Mouse (Mus musculus) macrophage (primary cell): Measurements from ENCODE around the gene Gm10591. TPM values are rescaled to one million over a fixed set of nuclear protein-coding genes. Genes with fewer than 3 reads are reported as not detected.
"Not testable (repeated sequence)": the region's sequence is repeated elsewhere in the genome, so short reads cannot be mapped to it uniquely, and the experiment has no call there.

ENCODE experiments used
- H3K27ac ChIP-seq: fragments of 350-480 bp; formaldehyde crosslinking; 2 replicates; pipeline ENCODE4 v1.9.0; 2021
- H3K36me3 ChIP-seq: fragments of 350-480 bp; formaldehyde crosslinking; 2 replicates; pipeline ENCODE4 v1.9.0; 2021; ENCODE audit errors: inconsistent target
- H3K4me3 ChIP-seq: fragments of 350-480 bp; formaldehyde crosslinking; 2 replicates; pipeline ENCODE4 v1.9.0; 2021; ENCODE audit errors: inconsistent target
- H3K79me2 ChIP-seq: fragments of 350-480 bp; formaldehyde crosslinking; 2 replicates; pipeline ENCODE4 v1.9.0; 2021; ENCODE audit errors: inconsistent target
- WGBS: methylation state at CpG from one replicate; pipeline ENCODE4 v1.1.7; 2026; ENCODE audit warnings: inconsistent platforms; ENCODE audit not compliant: missing documents; 5-methylcytosine and 5-hydroxymethylcytosine counted together
- polyA plus RNA-seq: library from polyadenylated mRNA; stranded (reverse); fragments of 250-400 nt; gene quantifications from 3 replicates; pipeline ENCODE4 v1.2.4, GENCODE M21; 2018; ENCODE audit warnings: inconsistent platforms
- total RNA-seq, 78 experiments: library from RNA; depleted of rRNA; stranded (reverse); fragments of 250-400 nt; gene quantifications; 1 replicate in 9 of 78; 2 replicates in 24 of 78; 3 replicates in 43 of 78; 4 replicates in 2 of 78; pipeline ENCODE4 v1.2.4; 2018; ENCODE audit warnings: inconsistent platforms in 56 of 78

The Gm10591 gene
- not detected for total RNA-seq (2018; cell fraction: chromatin; rRNA removed)
- total RNA-seq (2018; cell fraction: cytosol; rRNA removed): not detected
- total RNA-seq (2018; cell fraction: nucleus; rRNA removed): not detected
- not detected in 3 replicates for polyA plus RNA-seq

GRCm38 (mm10) chr4:42611895-42612294, at the start of gene Gm10591:
TSS of gene Gm10591 (plus strand) at chr4:42612195.
- no CpG with 5 or more reads among the region's 5 CpGs for WGBS
- not testable (repeated sequence) for H3K79me2 ChIP-seq, H3K27ac ChIP-seq, H3K4me3 ChIP-seq, H3K36me3 ChIP-seq

- no CpG with 5 or more reads among the region's 8 CpGs for WGBS
- not testable (repeated sequence) for H3K79me2 ChIP-seq
These were observed 17.4 kb downstream of the Gm10591 start, which contains the start of gene Gm2564 for GRCm38 (mm10) chr4:42629419-42629818. TSS of gene Gm2564 (plus strand) at chr4:42629719.

GRCm38 (mm10) chr4:42654951-42655350, 43.0 kb downstream of the Gm10591 start, which contains the start of gene Ccl27b:
TSS of gene Ccl27b (plus strand) at chr4:42655251.
- not testable (repeated sequence) for H3K36me3 ChIP-seq, H3K79me2 ChIP-seq, H3K27ac ChIP-seq, H3K4me3 ChIP-seq
- WGBS: no CpG with 5 or more reads among the region's 9 CpGs

More at GRCm38 (mm10) chr4:42629419-42629818, 17.4 kb downstream of the Gm10591 start, which contains the start of gene Gm2564:
- H3K27ac ChIP-seq, H3K4me3 ChIP-seq, H3K36me3 ChIP-seq: not testable (repeated sequence)

GRCm38 (mm10) chr4:42661793-42662192, 49.8 kb downstream of the Gm10591 start, which contains the start of gene Il11ra2:
TSS of gene Il11ra2 (minus strand) at chr4:42661893.
- WGBS: no CpG with 5 or more reads among the region's 3 CpGs
- not testable (repeated sequence) for H3K79me2 ChIP-seq, H3K4me3 ChIP-seq, H3K27ac ChIP-seq, H3K36me3 ChIP-seq

Other genes with a start within 250 kb of the Gm10591 start
- not detected in 3 replicates for gene Gm21586, start 172.8 kb upstream of the Gm10591 start, polyA plus RNA-seq
- not detected in 3 replicates for gene Gm2163, start 145.4 kb upstream of the Gm10591 start, polyA plus RNA-seq
- gene Fam205a2, start 84.0 kb upstream of the Gm10591 start, polyA plus RNA-seq: not detected in 3 replicates
- not detected in 3 replicates for gene Gm2564, start 17.5 kb downstream of the Gm10591 start, polyA plus RNA-seq
- gene Ccl27b, start 43.1 kb downstream of the Gm10591 start, polyA plus RNA-seq: not detected in 3 replicates
- not detected in 3 replicates for gene Il11ra2, start 49.7 kb downstream of the Gm10591 start, polyA plus RNA-seq
- not detected in 3 replicates for gene 4930578G10Rik, start 123.3 kb downstream of the Gm10591 start, polyA plus RNA-seq
- not detected in 3 replicates for gene Ccl19, start 144.4 kb downstream of the Gm10591 start, polyA plus RNA-seq
- not detected in 3 replicates for gene Ccl21a, start 161.8 kb downstream of the Gm10591 start, polyA plus RNA-seq
- not detected in 3 replicates for gene Fam205a1, start 241.7 kb downstream of the Gm10591 start, polyA plus RNA-seq
- not detected in 3 replicates for gene Gm12394, start 244.6 kb downstream of the Gm10591 start, polyA plus RNA-seq